Mouse (Mus musculus): ENCODE measurements around the gene Ntn3. TPM values are rescaled to one million over a fixed set of nuclear protein-coding genes. Genes with fewer than 3 reads are reported as not detected.

The Ntn3 gene
- polyA plus RNA-seq, 1 experiment: 1.3 TPM

DNA sequence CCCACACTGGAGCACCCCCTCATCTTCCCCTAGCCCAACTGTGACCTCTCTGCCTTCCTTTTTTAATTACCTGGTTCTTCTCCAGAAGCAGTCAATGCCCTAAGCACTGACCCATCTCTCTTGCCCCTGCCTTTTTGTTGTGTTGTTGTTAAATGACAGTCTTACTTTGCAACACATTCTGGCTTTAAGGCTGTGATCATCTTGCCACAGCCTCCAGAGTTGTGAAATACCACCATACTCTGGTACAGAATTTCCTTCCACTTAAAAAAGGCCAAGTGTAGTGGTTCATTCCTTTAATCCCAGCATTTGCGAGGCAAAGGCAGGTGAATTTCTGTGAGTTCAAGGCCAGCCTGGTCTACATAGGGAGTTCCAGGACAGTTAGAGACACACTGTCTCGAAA, 18.4 kb downstream of the Ntn3 start:
- H3K4me3 ChIP-seq (ENCODE audit: low read depth, low read length): no peak overlapping the region
- no peaks in the 10 kb centered on the region for H3K27me3 ChIP-seq (ENCODE audit: control insufficient read depth, insufficient read depth, low read length)
- H3K36me3 ChIP-seq (ENCODE audit: control insufficient read depth, insufficient read depth, low read length): peaks cover 3% of the 10 kb centered on the region
- WGBS: 89% methylated on average over 2 of the region's 2 CpGs
- H3K4me1 ChIP-seq (ENCODE audit: control insufficient read depth, insufficient read depth, insufficient read length, low read length): peaks cover 3% of the 10 kb centered on the region; the same call in 1 of the 2 replicates
- H3K27ac ChIP-seq (ENCODE audit: insufficient read depth, low read depth, low read length): no peak overlapping the region
- TF ChIP-seq CTCF (IDR thresholded peaks at IDR 0.05; ENCODE audit: extremely low read depth, insufficient read length, insufficient replicate concordance, low read depth, low read length): no peak
- no peak for TF ChIP-seq POLR2A (IDR thresholded peaks at IDR 0.05; ENCODE audit: low read depth, low read length)

DNA sequence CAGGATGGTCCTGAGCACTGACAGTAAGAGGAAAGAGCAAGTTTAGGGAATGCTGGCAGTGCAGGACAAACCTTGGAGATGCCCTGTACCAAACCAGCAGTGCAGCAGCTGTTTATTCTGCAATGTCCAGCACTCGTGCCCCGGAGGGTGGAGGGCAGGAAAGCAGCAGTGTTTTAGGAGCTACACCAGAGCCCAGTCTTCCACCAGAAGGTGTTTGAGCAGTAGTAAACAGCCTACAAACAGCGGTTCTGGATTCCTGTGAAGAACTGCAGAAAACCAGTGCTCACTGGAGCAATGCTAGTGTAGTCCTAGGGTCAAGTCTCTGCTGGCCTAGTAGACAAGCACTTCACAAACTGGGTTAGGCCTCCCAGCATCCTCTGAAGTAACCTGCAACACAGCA, 35.1 kb downstream of the Ntn3 start:
- TF ChIP-seq POLR2A (IDR thresholded peaks at IDR 0.05; ENCODE audit: low read depth, low read length) (no peak), CTCF (IDR thresholded peaks at IDR 0.05; ENCODE audit: extremely low read depth, insufficient read length, insufficient replicate concordance, low read depth, low read length) (no peak)
- H3K36me3 ChIP-seq (ENCODE audit: control insufficient read depth, insufficient read depth, low read length): no peaks in the 10 kb centered on the region
- H3K27ac ChIP-seq (ENCODE audit: insufficient read depth, low read depth, low read length): no peak overlapping the region
- no peak overlapping the region for H3K4me3 ChIP-seq (ENCODE audit: low read depth, low read length)
- WGBS: 88% methylated on average over 3 of the region's 3 CpGs
- peaks cover 6% of the 10 kb centered on the region; the same call in 1 of the 2 replicates for H3K4me1 ChIP-seq (ENCODE audit: control insufficient read depth, insufficient read depth, insufficient read length, low read length)
- H3K27me3 ChIP-seq (ENCODE audit: control insufficient read depth, insufficient read depth, low read length): no peaks in the 10 kb centered on the region

DNA sequence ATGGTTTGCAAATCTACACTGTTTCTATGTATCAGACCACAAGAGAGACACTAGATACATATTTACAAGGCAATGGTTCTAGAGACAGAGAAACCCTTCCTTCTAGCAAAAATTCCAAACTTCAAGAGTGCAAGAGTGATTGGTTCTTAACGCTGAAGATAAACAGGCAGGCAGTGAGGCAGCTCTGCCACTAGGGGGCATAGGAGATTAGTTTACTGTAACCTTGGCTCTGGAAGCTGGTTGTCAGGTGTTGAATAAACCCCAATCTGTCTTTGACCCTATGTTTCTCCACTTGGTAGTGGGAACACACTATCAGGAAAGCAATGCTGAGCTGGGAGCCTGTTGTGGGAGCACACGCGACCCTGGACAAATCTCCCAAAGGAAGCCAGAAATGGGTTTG, 35.9 kb downstream of the Ntn3 start:
- H3K4me1 ChIP-seq (ENCODE audit: control insufficient read depth, insufficient read depth, insufficient read length, low read length): peaks cover 6% of the 10 kb centered on the region; the same call in 1 of the 2 replicates
- no peak overlapping the region for H3K4me3 ChIP-seq (ENCODE audit: low read depth, low read length)
- no peaks in the 10 kb centered on the region for H3K27me3 ChIP-seq (ENCODE audit: control insufficient read depth, insufficient read depth, low read length)
- 7% methylated on average over 3 of the region's 3 CpGs for WGBS
- no peak overlapping the region for H3K27ac ChIP-seq (ENCODE audit: insufficient read depth, low read depth, low read length)
- no peak for TF ChIP-seq POLR2A (IDR thresholded peaks at IDR 0.05; ENCODE audit: low read depth, low read length)
- peak; percentile 54; the same call in 1 of the 2 replicates for TF ChIP-seq CTCF (IDR thresholded peaks at IDR 0.05; ENCODE audit: extremely low read depth, insufficient read length, insufficient replicate concordance, low read depth, low read length)
- no peaks in the 10 kb centered on the region for H3K36me3 ChIP-seq (ENCODE audit: control insufficient read depth, insufficient read depth, low read length)

- Histone ChIP-seq H3K36me3 (ENCODE audit: control insufficient read depth, insufficient read depth, low read length) (peaks cover 7% of the 10 kb centered on the region), H3K27me3 (ENCODE audit: control insufficient read depth, insufficient read depth, low read length) (no peaks in the 10 kb centered on the region), H3K27ac (ENCODE audit: insufficient read depth, low read depth, low read length) (no peak overlapping the region), H3K4me1 (ENCODE audit: control insufficient read depth, insufficient read depth, insufficient read length, low read length) (peaks cover 11% of the 10 kb centered on the region), H3K4me3 (ENCODE audit: low read depth, low read length) (no peak overlapping the region)
- TF ChIP-seq CTCF (IDR thresholded peaks at IDR 0.05; ENCODE audit: extremely low read depth, insufficient read length, insufficient replicate concordance, low read depth, low read length): no peak
- TF ChIP-seq POLR2A (IDR thresholded peaks at IDR 0.05; ENCODE audit: low read depth, low read length): no peak
- 81% methylated on average over 4 of the region's 4 CpGs for WGBS
These were observed 37.6 kb downstream of the Ntn3 start for GRCm38 (mm10) chr17:24171738-24172137.

DNA sequence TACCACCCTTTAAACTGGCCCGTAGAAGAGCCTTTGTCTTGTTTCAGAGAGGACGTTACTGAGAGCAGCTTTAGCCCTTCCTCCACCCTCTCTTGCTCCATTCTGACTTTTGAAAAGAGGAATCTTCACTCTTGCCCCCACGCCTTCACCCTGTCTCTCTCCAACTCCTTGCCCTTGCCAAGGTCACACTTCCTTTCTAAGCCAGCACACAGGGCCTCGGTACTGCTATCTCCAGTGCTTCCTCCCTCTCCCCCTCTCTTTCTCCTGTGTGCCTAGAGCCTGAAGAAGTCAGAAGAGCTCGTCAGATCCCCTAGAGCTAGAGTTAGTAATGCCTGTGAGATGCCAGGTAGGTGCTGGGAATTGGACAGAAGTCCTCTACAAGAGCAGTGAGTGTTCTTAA, 38.6 kb downstream of the Ntn3 start:
- Histone ChIP-seq H3K4me1 (ENCODE audit: control insufficient read depth, insufficient read depth, insufficient read length, low read length) (peaks cover 11% of the 10 kb centered on the region), H3K27me3 (ENCODE audit: control insufficient read depth, insufficient read depth, low read length) (no peaks in the 10 kb centered on the region), H3K4me3 (ENCODE audit: low read depth, low read length) (no peak overlapping the region), H3K27ac (ENCODE audit: insufficient read depth, low read depth, low read length) (0 out of 2 replicates have a peak overlapping the region, but pooled peaks have one; percentile 4), H3K36me3 (ENCODE audit: control insufficient read depth, insufficient read depth, low read length) (peaks cover 10% of the 10 kb centered on the region)
- TF ChIP-seq CTCF (IDR thresholded peaks at IDR 0.05; ENCODE audit: extremely low read depth, insufficient read length, insufficient replicate concordance, low read depth, low read length) (no peak), POLR2A (IDR thresholded peaks at IDR 0.05; ENCODE audit: low read depth, low read length) (no peak)
- WGBS: 77% methylated on average over 5 of the region's 5 CpGs

DNA sequence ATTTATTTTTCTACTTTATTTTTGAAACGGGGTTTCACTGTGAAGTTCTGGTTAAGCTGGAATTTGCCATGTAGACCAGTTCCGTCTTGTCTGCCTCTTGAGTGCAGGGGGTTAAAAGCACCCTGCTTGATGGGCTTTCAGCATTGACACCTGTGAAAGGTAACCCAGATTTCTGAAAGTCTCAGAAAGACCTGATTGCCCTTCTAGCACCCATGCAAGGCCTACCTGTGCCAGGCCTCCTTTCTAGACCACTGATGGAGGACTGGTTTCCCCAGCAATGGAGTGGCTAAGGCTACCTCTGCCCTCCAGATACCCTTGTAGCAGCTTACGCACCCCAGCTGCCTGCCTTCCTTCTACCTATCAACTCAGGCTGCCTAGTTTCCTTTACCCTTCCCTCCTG, 39.2 kb downstream of the Ntn3 start:
- Histone ChIP-seq H3K4me1 (ENCODE audit: control insufficient read depth, insufficient read depth, insufficient read length, low read length) (peaks cover 11% of the 10 kb centered on the region), H3K27ac (ENCODE audit: insufficient read depth, low read depth, low read length) (no peak overlapping the region), H3K27me3 (ENCODE audit: control insufficient read depth, insufficient read depth, low read length) (no peaks in the 10 kb centered on the region), H3K36me3 (ENCODE audit: control insufficient read depth, insufficient read depth, low read length) (peaks cover 13% of the 10 kb centered on the region), H3K4me3 (ENCODE audit: low read depth, low read length) (peak overlapping the region; percentile 86; the same call in 1 of the 2 replicates)
- WGBS: 57% methylated on average over 3 of the region's 3 CpGs
- TF ChIP-seq POLR2A (IDR thresholded peaks at IDR 0.05; ENCODE audit: low read depth, low read length): no peak
- no peak for TF ChIP-seq CTCF (IDR thresholded peaks at IDR 0.05; ENCODE audit: extremely low read depth, insufficient read length, insufficient replicate concordance, low read depth, low read length)

DNA sequence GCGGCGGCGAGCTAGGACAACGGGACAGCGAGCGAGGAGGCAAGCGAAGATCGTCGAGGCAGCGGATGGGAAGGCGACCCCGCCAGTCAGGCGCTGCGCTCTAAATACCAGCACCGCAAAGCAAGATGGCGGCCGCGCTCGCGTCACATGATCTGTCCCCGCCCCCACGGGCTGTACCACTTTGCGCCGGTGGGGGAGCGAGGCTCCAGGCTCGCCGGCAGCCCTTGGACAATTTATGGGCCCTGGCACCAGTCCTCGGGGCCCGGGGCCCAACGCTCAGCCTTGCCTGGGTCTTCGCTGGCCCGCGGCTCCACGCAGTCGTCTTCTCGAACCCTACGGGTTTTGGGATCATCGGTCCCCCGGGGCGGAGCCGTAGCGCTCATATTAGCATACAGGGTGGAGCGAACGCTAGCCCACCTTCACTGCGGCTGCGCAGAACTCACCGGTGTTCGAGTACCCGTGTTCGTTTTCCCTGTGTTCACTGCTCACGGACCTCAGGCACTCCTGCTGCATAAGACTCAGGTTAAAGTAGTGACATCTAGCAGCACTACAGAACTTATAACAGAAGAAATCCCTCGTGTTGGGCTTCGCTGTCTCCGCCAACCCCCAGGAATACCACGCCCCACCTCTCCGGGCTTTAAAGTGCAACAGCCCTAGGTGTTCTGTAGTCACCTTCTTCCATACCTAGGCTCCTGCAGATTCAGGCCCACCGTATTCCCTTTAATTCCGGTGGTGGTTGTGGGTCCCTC, 39.8 kb downstream of the Ntn3 start, which contains the start of gene Atp6v0c:
Gene Atp6v0c (minus strand): TSS at position 386 of the 749 bp plus-strand sequence.
- H3K27me3 ChIP-seq (ENCODE audit: control insufficient read depth, insufficient read depth, low read length): no peaks in the 10 kb centered on the region
- peak; percentile 76; the same call in 1 of the 2 replicates for TF ChIP-seq POLR2A (IDR thresholded peaks at IDR 0.05; ENCODE audit: low read depth, low read length)
- no peak for TF ChIP-seq CTCF (IDR thresholded peaks at IDR 0.05; ENCODE audit: extremely low read depth, insufficient read length, insufficient replicate concordance, low read depth, low read length)
- H3K4me1 ChIP-seq (ENCODE audit: control insufficient read depth, insufficient read depth, insufficient read length, low read length): peaks cover 11% of the 10 kb centered on the region
- WGBS: under 1% methylated on average over 58 of the region's 58 CpGs
- H3K36me3 ChIP-seq (ENCODE audit: control insufficient read depth, insufficient read depth, low read length): peaks cover 13% of the 10 kb centered on the region
- H3K27ac ChIP-seq (ENCODE audit: insufficient read depth, low read depth, low read length): peak within 1 kb of the TSS; percentile 99
- H3K4me3 ChIP-seq (ENCODE audit: low read depth, low read length): peak within 1 kb of the TSS; percentile 86

Data from small intestine, adult 2 months (tissue).